Mouse (Mus musculus): Measurements from ENCODE around the gene Klhl26. TPM values are rescaled to one million over a fixed set of nuclear protein-coding genes. Genes with fewer than 3 reads are reported as not detected.
A peak's percentile ranks its signal among the peaks of the same experiment; 100 is the strongest.

Klhl26 gene
- polyA plus RNA-seq, 1 experiment: 9.5 TPM

DNA sequence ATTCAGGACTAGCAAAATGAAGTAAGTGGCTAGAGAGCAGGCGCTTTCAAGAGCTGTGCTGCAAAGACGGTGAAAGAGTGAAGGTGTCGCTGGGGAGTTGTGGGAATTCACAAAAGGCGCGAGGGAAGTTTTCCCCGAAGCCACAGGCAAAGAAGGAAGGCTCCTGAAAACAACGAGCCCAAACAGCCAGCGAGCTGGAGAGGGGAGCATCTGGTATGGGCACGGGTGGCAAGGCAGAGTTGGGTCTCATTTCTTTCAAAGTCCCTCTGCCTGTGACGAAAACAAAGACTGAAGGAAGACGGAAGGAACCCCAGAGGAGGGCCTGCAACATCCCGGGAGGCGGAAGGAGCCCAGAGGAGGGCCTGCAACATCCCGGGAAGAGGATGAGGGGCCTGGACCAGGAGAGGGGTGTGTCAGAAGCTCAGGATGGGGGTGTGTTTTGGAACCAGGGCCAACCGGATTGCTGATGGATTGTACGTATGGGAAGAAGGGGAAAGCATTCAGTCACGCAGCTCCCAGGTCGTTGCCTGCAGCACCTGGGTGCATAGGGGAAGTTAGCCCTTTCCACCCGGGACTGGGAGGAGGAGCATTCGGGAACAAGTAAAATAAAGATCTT, 14.2 kb upstream of the Klhl26 start:
- Histone ChIP-seq H3K27ac (replicated peaks; ENCODE audit: low read depth, low read length) (no peak overlapping the region), H3K4me1 (ENCODE audit: control insufficient read depth, insufficient read depth, insufficient read length, low read length) (no peaks in the 10 kb centered on the region; the same call in 1 of the 2 replicates), H3K4me3 (ENCODE audit: insufficient read depth, low read depth, low read length) (peak overlapping the region; percentile 7; the same call in 1 of the 2 replicates)

DNA sequence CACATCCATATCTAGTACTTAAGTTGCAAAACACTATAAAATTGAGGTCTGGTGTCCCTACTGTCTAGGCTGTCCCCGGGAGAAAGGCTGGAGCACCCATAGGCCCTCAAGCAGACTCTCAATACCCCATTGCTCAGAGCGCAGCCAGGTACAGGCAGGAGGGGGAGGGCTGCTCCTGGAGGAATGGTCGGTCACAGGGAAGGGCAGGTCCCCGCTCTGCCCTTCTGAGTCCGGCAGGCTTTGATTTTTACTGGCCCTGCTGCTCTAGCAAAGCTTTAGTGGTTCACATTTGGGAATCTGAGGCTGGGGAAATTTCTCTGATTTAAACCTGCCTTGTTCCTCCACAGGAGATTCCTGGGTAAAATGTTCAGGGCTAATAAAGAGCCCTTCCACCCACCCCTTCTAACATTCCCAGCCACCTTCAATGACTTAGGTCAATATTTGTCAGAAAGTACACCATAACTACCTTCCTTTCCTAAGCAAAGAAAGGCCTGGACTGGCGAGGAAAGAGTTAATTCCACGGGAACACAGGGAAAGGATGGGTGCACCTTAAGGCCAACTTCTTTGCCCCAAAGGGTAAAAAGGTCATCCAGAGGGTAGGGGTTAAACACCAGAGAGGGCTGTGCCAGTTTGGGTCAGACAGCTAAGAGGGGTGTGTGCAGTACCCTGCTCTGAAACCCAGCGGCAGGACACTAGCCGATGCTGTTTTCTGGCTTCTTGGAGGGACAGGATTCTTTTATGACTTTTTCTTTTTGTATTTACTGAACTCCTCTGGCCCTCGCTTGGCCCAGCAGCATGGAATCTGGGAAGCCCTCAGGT, 13.5 kb upstream of the Klhl26 start:
- H3K4me1 ChIP-seq (ENCODE audit: control insufficient read depth, insufficient read depth, insufficient read length, low read length): no peaks in the 10 kb centered on the region; the same call in 1 of the 2 replicates
- no peak overlapping the region for H3K27ac ChIP-seq (replicated peaks; ENCODE audit: low read depth, low read length)
- H3K4me3 ChIP-seq (ENCODE audit: insufficient read depth, low read depth, low read length): peak overlapping the region; percentile 41

DNA sequence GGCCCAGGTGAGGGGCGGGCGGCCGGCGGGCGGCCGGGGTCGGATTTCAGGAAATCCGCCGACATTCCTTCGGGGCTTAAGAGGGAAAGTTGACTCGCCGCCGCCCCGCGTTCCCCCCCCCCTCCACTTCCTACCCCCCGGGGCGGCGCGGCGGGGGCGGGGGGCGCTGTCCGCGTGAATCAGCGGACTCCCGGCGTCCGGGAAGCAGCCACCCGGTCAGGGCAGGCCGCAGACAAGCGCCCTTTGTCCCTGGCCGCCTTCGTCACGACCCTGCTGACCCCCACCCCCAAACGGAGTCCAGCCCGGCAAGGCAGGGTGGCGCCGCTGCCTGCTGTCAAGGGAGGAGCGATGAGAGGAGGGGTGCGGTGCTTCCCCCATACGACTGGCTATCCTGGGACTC, 12.8 kb upstream of the Klhl26 start:
- Histone ChIP-seq H3K4me1 (ENCODE audit: control insufficient read depth, insufficient read depth, insufficient read length, low read length) (no peaks in the 10 kb centered on the region; the same call in 1 of the 2 replicates), H3K4me3 (ENCODE audit: insufficient read depth, low read depth, low read length) (peak overlapping the region; percentile 41), H3K27ac (replicated peaks; ENCODE audit: low read depth, low read length) (no peak overlapping the region)

DNA sequence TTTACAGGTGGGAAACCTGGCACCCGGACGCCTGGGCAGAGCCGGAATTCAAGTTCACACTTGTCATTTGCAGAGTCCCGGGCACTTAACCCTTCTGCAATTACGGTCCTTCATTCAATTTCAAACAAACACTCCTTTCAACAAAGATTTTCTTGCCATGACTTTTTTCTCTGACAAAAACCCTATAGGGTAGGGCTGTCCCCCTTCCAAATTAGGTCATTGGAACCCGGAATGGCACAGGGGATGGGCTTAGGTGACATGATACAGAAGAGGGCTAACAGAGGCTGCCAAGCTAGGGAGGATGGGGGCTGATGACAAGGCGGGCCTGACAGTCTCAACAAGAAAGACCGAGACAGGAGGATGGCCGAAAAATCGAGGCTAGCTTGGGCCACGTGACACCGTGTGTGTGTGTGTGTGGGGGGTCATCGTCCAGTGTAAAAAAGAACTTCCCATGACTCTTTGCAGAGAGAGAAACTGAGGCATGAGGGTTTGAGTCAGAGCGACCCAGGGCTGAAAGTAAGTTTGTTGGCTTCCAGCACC, 12.2 kb upstream of the Klhl26 start:
- Histone ChIP-seq H3K27ac (replicated peaks; ENCODE audit: low read depth, low read length) (no peak overlapping the region), H3K4me1 (ENCODE audit: control insufficient read depth, insufficient read depth, insufficient read length, low read length) (no peaks in the 10 kb centered on the region; the same call in 1 of the 2 replicates), H3K4me3 (ENCODE audit: insufficient read depth, low read depth, low read length) (peak overlapping the region; percentile 21)

DNA sequence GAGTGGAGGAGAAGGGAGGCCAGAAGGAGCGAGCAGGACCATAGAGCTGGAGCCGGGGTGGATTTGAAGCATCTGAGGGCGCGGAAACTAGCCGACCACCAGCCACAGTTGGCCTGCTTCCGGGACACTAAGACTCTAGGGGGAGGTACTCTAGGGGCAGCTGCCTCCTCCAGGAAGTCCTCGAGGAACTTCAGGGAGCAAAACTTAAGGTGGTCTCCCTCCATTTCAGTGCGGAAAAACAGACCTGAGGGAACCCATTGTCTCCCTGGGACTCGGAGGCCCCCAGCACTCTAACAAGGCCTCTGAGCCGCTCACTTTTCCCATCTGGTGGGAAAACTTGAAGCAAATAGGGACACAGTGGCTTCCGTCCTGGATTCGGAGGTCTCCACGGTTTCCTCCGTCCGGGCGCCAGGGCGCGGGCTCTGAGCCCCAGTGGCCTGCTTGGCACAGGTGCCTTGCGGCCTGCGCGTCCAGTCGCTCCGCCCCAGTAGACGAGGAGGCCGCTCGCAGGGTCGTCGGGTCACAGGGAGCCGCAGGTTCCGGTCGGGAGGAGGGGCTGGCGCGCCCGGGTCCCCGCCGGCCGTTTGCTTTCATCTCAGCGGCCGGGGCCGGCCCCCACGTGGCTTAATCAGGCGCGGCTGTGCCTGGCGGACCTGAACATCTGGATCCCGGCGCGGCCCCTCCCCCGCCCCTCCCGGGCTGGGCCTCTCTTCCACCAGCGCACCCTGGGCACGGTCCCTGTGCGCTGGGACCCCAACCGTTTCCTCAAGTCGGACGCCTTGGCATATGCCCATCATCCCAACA, 11.4 kb upstream of the Klhl26 start:
- Histone ChIP-seq H3K4me3 (ENCODE audit: insufficient read depth, low read depth, low read length) (peak overlapping the region; percentile 42), H3K27ac (replicated peaks; ENCODE audit: low read depth, low read length) (no peak overlapping the region), H3K4me1 (ENCODE audit: control insufficient read depth, insufficient read depth, insufficient read length, low read length) (no peaks in the 10 kb centered on the region; the same call in 1 of the 2 replicates)

DNA sequence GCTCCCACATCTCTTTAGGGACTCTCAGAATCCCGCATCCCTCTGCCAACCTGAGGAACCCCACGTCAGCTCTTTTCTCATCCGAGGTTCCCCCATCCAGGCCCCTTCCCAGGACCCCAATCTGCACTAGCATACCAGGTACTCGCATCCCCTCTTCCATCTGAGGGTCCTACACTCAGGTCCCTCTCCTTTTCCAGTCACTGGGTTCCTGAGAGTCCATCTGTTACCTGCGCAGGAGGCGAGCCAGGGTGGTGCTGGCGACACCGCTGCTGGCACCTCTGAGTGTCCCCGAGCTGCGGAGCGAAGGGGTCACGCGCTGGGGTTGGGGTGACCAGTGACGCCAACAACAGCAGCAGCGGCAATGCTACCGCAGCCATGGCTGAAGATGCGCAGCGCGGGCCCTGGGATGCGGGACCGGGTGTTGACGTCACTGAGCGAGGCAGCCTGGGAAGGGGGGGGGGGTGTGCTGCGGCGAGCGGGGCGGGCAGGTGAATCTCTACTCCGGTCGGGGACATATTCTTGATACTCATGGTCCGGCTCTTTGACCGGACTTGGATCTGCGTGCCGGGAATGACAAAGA, 10.3 kb upstream of the Klhl26 start, which contains the start of gene Tmem59l:
Gene Tmem59l (minus strand): TSS at position 418 of the 580 bp plus-strand sequence.
- Histone ChIP-seq H3K4me3 (ENCODE audit: insufficient read depth, low read depth, low read length) (peak within 1 kb of the TSS; percentile 42), H3K4me1 (ENCODE audit: control insufficient read depth, insufficient read depth, insufficient read length, low read length) (no peaks in the 10 kb centered on the region; the same call in 1 of the 2 replicates), H3K27ac (replicated peaks; ENCODE audit: low read depth, low read length) (no peak within 1 kb of the TSS)

DNA sequence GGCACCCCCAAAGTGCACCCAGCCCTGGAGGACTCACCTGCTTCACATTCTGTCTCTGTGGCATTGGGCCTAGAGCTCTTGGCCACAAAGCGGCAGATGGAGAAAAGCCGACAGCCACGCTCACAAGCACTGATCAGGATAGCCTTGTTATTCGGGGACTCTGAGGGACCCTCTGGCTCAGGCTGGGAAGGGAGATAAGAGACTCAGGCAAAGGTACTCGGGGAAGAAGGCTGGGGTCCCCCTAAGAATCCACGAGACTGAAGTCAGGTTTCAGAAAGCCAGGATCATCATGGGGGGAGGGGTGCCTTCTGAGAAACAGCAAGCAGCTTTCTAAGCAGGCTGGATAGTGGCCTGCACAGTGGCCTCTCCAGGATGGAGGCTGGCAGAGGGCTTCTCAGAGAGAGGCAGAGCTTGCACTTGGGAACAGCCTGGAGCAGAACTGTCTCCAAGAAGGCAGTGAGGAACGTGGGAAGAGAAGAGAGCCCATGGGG, 9.5 kb upstream of the Klhl26 start:
- H3K27ac ChIP-seq (replicated peaks; ENCODE audit: low read depth, low read length): no peak overlapping the region
- H3K4me3 ChIP-seq (ENCODE audit: insufficient read depth, low read depth, low read length): no peak overlapping the region
- H3K4me1 ChIP-seq (ENCODE audit: control insufficient read depth, insufficient read depth, insufficient read length, low read length): no peaks in the 10 kb centered on the region; the same call in 1 of the 2 replicates

DNA sequence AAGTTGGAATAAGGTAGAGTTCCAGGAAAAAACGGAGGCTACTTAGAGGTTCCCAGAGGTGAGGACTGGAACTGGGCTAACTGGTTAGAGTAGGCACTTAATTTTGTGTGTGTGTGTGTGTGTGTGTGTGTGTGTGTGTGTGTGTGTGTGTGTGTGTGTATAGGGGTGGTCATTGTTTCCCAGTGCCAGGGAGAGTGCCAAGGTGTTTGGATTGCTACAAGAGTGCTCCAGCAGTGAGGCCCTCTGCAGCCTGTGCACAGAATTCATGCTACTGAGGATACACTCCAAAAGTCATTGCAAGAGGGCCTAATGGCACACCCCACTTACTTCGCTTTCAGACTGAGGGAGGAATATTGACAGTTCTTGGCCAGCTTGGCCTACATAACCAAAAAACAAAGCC, 6.2 kb upstream of the Klhl26 start:
- Histone ChIP-seq H3K4me3 (ENCODE audit: insufficient read depth, low read depth, low read length) (no peak overlapping the region), H3K4me1 (ENCODE audit: control insufficient read depth, insufficient read depth, insufficient read length, low read length) (no peaks in the 10 kb centered on the region), H3K27ac (replicated peaks; ENCODE audit: low read depth, low read length) (no peak overlapping the region)

DNA sequence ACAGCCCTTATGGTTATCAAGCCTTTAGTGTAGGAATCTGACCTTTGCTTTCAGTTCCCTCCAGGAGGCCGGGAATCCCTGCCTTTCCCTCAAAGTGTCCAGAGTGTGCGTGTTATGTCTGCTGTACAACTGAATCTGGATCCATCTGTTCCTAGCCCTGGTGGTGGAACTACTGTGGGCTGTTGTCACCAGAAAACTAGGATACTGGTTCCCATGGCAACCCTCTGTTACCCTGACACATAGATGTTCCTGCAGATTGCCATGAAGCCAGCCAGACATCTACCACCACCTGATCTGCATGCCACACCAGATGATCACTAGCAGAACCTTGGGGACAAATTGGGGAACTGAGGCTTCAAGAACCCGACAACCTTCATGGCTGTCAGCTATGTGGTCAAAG, 5.1 kb upstream of the Klhl26 start:
- Histone ChIP-seq H3K27ac (replicated peaks; ENCODE audit: low read depth, low read length) (no peak overlapping the region), H3K4me3 (ENCODE audit: insufficient read depth, low read depth, low read length) (no peak overlapping the region)

DNA sequence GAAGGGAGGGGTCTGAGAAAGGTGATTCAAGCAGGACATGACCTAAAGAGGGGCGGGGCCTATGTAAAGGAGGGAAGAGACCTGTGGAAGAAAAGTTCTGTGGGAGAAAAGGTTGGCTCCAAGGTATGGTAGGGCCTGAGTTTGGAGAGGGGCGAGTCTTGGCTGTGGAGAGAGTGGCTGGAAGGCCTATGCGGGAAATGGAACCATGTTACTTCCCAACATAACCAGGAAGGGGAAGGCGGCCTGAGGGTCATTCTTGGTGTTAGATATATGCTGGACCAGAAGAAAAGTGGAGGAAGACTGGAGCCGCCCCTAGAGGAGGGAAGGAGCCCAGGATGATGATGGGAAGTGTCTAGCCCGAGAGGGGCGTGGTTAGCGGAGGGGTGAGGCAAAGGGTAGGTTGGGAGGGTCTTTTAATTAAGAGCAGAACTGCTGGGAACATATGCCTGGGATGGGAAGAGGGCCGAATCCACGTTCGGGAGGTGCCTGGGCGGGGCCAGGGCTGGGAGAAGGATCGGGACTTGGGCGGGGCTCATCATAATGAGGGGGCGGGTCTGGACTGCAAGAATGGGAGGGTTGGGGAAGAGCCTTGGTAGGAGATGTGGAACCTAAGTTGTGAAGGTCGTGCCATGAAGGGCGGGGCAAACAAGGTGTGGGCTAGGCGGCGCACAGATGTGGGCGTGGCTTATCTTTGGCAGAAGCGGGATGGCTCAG, 658 bp upstream of the Klhl26 start:
- Histone ChIP-seq H3K4me1 (ENCODE audit: control insufficient read depth, insufficient read depth, insufficient read length, low read length) (peaks cover 9% of the 10 kb centered on the region), H3K4me3 (ENCODE audit: insufficient read depth, low read depth, low read length) (peak overlapping the region; percentile 86), H3K27ac (replicated peaks; ENCODE audit: low read depth, low read length) (no peak overlapping the region)

More for the DNA sequence above, 5.1 kb upstream of the Klhl26 start:
- no peaks in the 10 kb centered on the region for H3K4me1 ChIP-seq (ENCODE audit: control insufficient read depth, insufficient read depth, insufficient read length, low read length)

DNA sequence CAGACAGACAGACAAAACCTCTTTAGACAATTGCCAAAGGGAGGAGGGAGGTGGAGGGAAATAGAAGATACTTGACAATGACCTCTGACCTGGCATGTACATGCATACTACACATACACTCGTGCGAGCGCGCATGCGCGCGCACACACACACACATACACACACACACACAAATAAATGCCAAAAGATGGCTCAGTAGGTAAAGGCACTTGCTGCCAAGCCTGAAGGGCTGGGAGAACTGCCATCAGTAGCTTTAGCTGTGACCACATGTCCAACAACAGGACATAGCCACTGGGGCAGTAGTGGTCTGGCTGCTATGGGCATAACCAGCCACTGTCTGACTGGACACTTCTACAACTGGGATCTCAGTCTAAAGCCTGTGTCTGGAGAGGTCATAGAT, 4.9 kb downstream of the Klhl26 start:
- peaks cover 37% of the 10 kb centered on the region for H3K4me1 ChIP-seq (ENCODE audit: control insufficient read depth, insufficient read depth, insufficient read length, low read length)
- no peak overlapping the region for H3K4me3 ChIP-seq (ENCODE audit: insufficient read depth, low read depth, low read length)
- no peak overlapping the region for H3K27ac ChIP-seq (replicated peaks; ENCODE audit: low read depth, low read length)

DNA sequence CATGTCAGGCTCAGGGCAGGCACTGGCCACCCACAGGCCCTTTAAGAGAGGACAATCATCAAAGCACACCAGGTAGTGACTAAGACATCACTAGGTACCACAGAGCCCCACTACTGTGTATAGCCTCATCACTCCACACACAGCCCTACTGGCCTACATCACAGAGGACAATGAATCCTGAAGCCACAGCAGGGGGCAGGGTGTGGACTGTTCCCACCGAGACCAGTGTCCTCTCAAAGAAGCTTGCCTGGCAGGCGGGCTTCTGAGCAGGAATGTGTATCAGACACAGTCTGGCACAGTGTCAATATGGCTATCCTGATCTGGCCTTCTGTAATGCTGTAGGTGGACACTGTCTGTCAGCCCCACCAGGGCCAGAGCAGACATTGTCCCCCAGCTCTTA, 6.8 kb downstream of the Klhl26 start:
- Histone ChIP-seq H3K4me1 (ENCODE audit: control insufficient read depth, insufficient read depth, insufficient read length, low read length) (peaks cover 39% of the 10 kb centered on the region), H3K27ac (replicated peaks; ENCODE audit: low read depth, low read length) (peak overlapping the region; percentile 43), H3K4me3 (ENCODE audit: insufficient read depth, low read depth, low read length) (no peak overlapping the region)

DNA sequence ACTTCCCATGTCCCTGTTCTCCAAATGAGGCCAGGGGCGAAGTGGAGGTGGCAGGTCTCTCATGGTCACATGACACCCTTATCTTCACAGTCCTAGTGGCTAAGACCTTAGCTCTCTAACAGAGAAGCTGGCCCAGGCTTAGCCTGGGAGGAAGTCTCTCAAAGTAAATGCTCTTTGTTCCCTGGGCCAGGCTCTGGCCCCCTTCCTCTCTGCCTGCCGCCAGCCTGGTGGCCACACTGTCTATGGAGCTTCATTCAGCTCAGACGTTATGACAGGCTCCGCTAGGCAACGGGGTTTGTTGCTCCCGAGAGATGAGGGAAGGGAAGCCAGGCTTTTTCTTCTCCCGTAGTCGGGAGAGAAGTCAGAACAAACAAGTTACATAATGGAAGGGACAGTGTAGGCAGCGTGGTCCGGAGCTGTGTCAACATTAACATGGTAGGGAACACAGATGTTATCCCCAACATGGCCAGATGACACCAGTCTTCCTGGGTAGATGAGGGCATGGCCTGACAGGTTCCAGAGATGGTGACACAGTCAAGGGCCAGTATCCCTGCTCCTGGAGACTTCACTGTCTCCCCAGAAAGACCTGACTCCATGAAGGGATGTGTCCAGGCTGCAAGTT, 7.4 kb downstream of the Klhl26 start:
- Histone ChIP-seq H3K4me3 (ENCODE audit: insufficient read depth, low read depth, low read length) (no peak overlapping the region), H3K4me1 (ENCODE audit: control insufficient read depth, insufficient read depth, insufficient read length, low read length) (peaks cover 39% of the 10 kb centered on the region), H3K27ac (replicated peaks; ENCODE audit: low read depth, low read length) (peak overlapping the region; percentile 43)

Measured in brown adipose tissue, adult 24 weeks (tissue).